Mouse (Mus musculus) neural tube, embryonic 14.5 days (tissue): ENCODE results near the gene Ece1. TPM values are rescaled to one million over a fixed set of nuclear protein-coding genes. Genes with fewer than 3 reads are reported as not detected.

Experiments used
- ATAC-seq: fragments of 200-750 bp; cut with Nextera tagmentation; 2 replicates; pipeline ENCODE4 v1.8.0; 2017; ENCODE audit warnings: low read depth, mild to moderate bottlenecking, moderate TSS enrichment, moderate library complexity
- H3K27ac ChIP-seq: fragments of 300-500 bp; sonication (generic); 2 replicates; pipeline ENCODE4 v1.5.1; 2014; ENCODE audit warnings: low read depth, mild to moderate bottlenecking, control low read depth, low read length, moderate library complexity, mixed read lengths
- H3K27me3 ChIP-seq: fragments of 300-500 bp; sonication (generic); 2 replicates; pipeline ENCODE4 v1.6.1; 2014; ENCODE audit warnings: low read length; ENCODE audit not compliant: control insufficient read depth, insufficient read depth
- H3K36me3 ChIP-seq: fragments of 300-500 bp; sonication (generic); 2 replicates; pipeline ENCODE4 v1.6.1; 2014; ENCODE audit warnings: low read length, mixed read lengths; ENCODE audit not compliant: control insufficient read depth, insufficient read depth
- H3K4me1 ChIP-seq: fragments of 300-500 bp; sonication (generic); 2 replicates; pipeline ENCODE4 v1.6.1; 2014; ENCODE audit warnings: low read length; ENCODE audit not compliant: control insufficient read depth, insufficient read depth
- H3K4me2 ChIP-seq: fragments of 300-500 bp; sonication (generic); 2 replicates; pipeline ENCODE4 v1.6.1; 2014; ENCODE audit warnings: mild to moderate bottlenecking, low read depth, low read length, control low read depth
- H3K4me3 ChIP-seq: fragments of 300-500 bp; sonication (generic); 2 replicates; pipeline ENCODE4 v1.5.1; 2014; ENCODE audit warnings: low read depth, low read length, control low read depth, mixed read lengths
- H3K9ac ChIP-seq: fragments of 300-500 bp; sonication (generic); replicated peaks from 2 replicates; pipeline ENCODE4 v1.6.1; 2014; ENCODE audit warnings: low read depth, mild to moderate bottlenecking, control low read depth, low read length, mixed read lengths
- H3K9me3 ChIP-seq: fragments of 300-500 bp; sonication (generic); 2 replicates; pipeline ENCODE4 v1.6.1; 2016; ENCODE audit warnings: low read length; ENCODE audit not compliant: control insufficient read depth
- WGBS: fragments of 180-500 bp; shearing (Covaris S2); extraction: QIAGEN DNeasy Blood & Tissue Kit; methylation state at CpG from one replicate; pipeline ENCODE4 v1.1.7; 2014; 5-methylcytosine and 5-hydroxymethylcytosine counted together
- polyA plus RNA-seq: library from polyadenylated mRNA; unstranded; fragments of >200 nt; fragmentation: Nextera tagmentation; extraction: Ambion mirVana; gene quantifications from 2 replicates; pipeline ENCODE4 v1.2.1, GENCODE M21; 2014

The Ece1 gene
- polyA plus RNA-seq, 1 experiment from 2014 or later: 24.9 TPM

DNA sequence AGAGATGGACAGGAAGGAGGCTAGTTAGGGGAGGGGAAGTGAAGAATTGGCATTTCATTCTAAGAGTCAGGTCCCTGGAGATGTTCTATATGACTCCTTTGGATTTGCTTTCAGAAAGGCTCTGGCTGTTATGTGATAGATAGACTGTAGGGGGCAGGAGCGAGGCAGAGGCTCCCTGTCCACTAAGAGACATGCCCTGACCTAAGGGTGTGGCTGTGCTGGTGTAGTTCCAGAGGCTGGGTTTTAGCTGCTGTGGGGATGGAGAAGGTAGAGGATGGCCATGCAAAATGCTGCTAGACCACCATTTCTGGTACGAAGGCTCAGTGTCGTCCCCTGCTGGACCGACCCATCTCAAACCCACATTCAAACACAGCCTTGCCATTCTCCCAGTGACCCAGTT lies 8.9 kb downstream of the Ece1 start:
- Histone ChIP-seq H3K4me1 (peaks cover 31% of the 10 kb centered on the region), H3K9me3 (no peaks in the 10 kb centered on the region), H3K27me3 (no peaks in the 10 kb centered on the region), H3K9ac (no peak overlapping the region), H3K36me3 (no peaks in the 10 kb centered on the region), H3K4me2 (no peak overlapping the region), H3K27ac (no peak overlapping the region), H3K4me3 (no peak overlapping the region)
- no peak for ATAC-seq
- 85% methylated on average over 4 of the region's 4 CpGs for WGBS

DNA sequence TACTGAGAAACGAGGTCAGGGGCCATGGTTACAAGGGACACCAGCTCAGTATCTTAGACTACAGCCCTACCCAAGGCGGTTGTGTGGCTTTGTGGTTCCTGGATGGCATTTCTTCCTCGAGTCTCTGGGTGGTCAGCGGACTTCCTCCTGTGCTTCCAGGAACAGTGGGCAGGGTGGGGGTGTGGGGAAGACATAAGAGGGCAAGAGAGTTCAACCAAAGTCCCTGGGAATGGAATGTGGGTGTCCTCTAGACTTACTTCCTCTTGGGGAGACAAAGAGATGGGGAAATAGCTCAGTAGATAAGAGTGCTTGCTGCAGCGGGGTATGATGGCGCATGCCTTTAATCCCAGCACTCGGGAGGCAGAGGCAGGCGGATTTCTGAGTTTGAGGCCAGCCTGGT lies 9.4 kb downstream of the Ece1 start:
- WGBS: 95% methylated on average over 8 of the region's 8 CpGs
- ATAC-seq: no peak
- H3K4me1 ChIP-seq: peaks cover 26% of the 10 kb centered on the region

DNA sequence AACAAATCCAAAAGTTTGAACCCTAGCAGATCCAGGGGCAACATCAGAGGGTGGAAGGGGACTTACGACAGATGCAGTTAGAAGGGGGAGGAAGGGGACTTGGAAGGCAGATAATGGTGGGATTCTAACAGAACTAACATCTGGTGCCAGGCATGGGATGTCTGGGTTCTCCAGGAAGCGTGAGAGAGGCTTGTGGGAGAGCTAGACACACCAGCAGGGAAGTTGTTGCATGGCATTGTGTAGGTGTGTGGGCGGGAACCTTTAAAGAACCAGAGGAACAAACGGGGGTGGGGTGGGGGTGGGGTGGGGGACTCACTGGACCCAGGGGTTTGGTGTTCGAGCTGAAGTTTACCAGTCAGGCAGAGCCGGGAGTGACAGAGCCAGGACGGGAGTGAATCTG lies 12.3 kb downstream of the Ece1 start:
- Histone ChIP-seq H3K9me3 (no peaks in the 10 kb centered on the region), H3K36me3 (no peaks in the 10 kb centered on the region), H3K4me3 (no peak overlapping the region), H3K27me3 (no peaks in the 10 kb centered on the region), H3K4me1 (peaks cover 19% of the 10 kb centered on the region), H3K27ac (no peak overlapping the region), H3K4me2 (no peak overlapping the region), H3K9ac (no peak overlapping the region)
- no peak for ATAC-seq
- WGBS: 10% methylated on average over 7 of the region's 7 CpGs

More for the DNA sequence above, 9.4 kb downstream of the Ece1 start:
- Histone ChIP-seq H3K9me3 (no peaks in the 10 kb centered on the region), H3K4me2 (no peak overlapping the region), H3K27ac (no peak overlapping the region), H3K27me3 (no peaks in the 10 kb centered on the region), H3K9ac (no peak overlapping the region), H3K4me3 (no peak overlapping the region), H3K36me3 (no peaks in the 10 kb centered on the region)

DNA sequence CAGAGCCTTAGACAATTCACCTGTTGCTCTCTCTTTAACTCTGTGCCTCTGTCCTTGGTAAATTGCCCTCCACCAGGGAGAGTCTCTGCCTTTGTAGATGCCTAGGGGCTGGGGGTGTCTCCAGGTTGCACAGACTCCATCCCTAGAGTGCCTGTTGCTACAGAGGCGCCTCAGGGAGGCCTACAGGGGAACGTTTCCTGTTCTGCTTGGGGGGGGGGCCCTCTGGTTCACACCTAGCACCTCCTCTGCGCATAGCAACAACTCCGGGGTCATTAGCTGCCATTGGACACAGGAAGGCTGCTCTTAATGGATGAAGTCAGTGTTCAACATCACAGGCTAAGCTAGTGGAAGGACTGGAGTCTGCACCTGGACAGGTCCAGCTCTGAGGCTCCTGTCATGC lies 12.8 kb downstream of the Ece1 start:
- H3K9me3 ChIP-seq: no peaks in the 10 kb centered on the region
- 44% methylated on average over 4 of the region's 4 CpGs for WGBS
- no peaks in the 10 kb centered on the region for H3K27me3 ChIP-seq
- no peak overlapping the region for H3K4me3 ChIP-seq
- H3K27ac ChIP-seq: no peak overlapping the region
- ATAC-seq: no peak
- peaks cover 19% of the 10 kb centered on the region for H3K4me1 ChIP-seq
- no peak overlapping the region for H3K4me2 ChIP-seq
- H3K9ac ChIP-seq: no peak overlapping the region
- H3K36me3 ChIP-seq: no peaks in the 10 kb centered on the region

DNA sequence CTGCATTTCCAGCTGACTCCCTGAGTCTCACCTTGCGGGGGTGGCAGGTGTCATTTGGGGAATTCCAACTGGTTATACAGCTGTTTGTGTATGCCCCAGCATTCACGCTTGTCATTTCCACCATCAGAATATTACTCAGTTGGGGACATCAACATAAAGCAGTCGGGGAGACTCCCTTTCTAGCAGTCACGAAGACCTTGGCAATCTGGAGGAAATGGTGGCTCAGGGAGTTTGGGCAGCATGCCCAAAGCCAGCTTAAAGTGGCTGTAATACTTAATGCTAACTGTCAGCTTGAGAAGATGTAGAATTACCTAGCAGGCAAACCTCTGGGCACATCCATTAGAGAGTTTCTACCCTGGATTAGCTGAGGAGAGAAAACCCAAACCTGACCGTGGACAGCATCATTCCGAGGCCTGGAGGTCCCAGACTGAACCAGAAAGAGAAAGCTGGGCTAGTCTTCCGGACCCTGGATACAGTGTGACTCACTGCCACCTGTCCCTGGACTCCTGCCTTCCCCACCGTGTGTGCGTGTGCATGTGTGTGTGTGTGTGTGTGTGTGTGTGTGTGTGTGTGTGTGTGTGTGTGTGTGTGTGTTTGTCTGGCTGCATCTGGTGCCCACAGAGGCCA lies 13.5 kb downstream of the Ece1 start:
- peaks cover 19% of the 10 kb centered on the region for H3K4me1 ChIP-seq
- no peak for ATAC-seq
- H3K9ac ChIP-seq: no peak overlapping the region
- H3K9me3 ChIP-seq: no peaks in the 10 kb centered on the region
- H3K27me3 ChIP-seq: no peaks in the 10 kb centered on the region
- H3K4me2 ChIP-seq: no peak overlapping the region
- H3K27ac ChIP-seq: no peak overlapping the region
- H3K36me3 ChIP-seq: no peaks in the 10 kb centered on the region
- H3K4me3 ChIP-seq: no peak overlapping the region
- WGBS: 66% methylated on average over 9 of the region's 9 CpGs

DNA sequence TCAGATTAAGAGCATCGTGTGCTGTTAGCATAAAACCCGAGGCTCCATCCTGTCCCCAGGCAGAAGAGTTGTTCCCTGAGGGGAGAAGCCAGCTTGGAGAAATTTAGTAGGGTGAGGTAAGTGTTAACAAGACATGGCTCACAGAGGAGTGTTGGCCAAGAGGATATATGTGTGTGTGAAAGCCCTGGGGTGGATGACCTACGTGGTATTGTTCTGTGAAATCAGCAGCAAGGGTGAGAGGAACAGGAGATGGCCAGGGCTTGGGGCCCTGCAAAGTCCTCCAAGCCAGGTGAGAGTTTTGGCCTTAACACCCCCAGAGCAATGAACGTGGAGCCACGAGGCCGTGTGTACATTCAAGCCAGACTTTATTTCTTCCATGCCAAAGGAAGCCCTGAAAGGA lies 14.8 kb downstream of the Ece1 start:
- H3K36me3 ChIP-seq: no peaks in the 10 kb centered on the region
- H3K4me2 ChIP-seq: no peak overlapping the region
- H3K4me3 ChIP-seq: no peak overlapping the region
- H3K27ac ChIP-seq: no peak overlapping the region
- H3K9ac ChIP-seq: no peak overlapping the region
- H3K4me1 ChIP-seq: peaks cover 19% of the 10 kb centered on the region
- ATAC-seq: no peak
- WGBS: 42% methylated on average over 6 of the region's 6 CpGs
- no peaks in the 10 kb centered on the region for H3K27me3 ChIP-seq
- no peaks in the 10 kb centered on the region for H3K9me3 ChIP-seq

DNA sequence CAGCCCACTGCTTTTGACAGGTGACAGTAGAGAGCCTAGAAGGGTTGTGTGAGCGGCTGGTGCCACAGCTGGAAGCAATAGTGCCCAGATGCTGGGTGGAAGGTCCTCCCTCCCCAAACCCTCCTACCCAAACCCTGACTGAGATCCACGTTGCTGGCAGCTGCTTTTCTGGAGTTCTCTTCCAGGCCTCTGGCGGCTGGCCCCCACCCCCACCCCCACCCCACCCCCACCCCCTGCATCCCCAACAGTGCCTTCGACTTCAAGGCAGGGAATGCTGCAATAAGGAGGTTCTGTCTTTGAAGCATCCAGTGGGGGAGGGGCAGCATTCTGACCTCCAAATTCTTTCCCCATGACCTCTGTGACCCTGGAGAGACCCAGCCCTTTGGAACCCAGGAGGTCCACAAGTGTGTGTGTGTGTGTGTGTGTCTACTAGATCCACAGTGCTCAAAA lies 15.4 kb downstream of the Ece1 start:
- peaks cover 19% of the 10 kb centered on the region for H3K4me1 ChIP-seq
- no peaks in the 10 kb centered on the region for H3K27me3 ChIP-seq
- WGBS: 8% methylated on average over 3 of the region's 4 CpGs
- no peak overlapping the region for H3K4me3 ChIP-seq
- H3K4me2 ChIP-seq: no peak overlapping the region
- no peak for ATAC-seq
- H3K27ac ChIP-seq: no peak overlapping the region; the same call in 1 of the 2 replicates
- H3K36me3 ChIP-seq: no peaks in the 10 kb centered on the region
- H3K9ac ChIP-seq: no peak overlapping the region
- no peaks in the 10 kb centered on the region for H3K9me3 ChIP-seq

DNA sequence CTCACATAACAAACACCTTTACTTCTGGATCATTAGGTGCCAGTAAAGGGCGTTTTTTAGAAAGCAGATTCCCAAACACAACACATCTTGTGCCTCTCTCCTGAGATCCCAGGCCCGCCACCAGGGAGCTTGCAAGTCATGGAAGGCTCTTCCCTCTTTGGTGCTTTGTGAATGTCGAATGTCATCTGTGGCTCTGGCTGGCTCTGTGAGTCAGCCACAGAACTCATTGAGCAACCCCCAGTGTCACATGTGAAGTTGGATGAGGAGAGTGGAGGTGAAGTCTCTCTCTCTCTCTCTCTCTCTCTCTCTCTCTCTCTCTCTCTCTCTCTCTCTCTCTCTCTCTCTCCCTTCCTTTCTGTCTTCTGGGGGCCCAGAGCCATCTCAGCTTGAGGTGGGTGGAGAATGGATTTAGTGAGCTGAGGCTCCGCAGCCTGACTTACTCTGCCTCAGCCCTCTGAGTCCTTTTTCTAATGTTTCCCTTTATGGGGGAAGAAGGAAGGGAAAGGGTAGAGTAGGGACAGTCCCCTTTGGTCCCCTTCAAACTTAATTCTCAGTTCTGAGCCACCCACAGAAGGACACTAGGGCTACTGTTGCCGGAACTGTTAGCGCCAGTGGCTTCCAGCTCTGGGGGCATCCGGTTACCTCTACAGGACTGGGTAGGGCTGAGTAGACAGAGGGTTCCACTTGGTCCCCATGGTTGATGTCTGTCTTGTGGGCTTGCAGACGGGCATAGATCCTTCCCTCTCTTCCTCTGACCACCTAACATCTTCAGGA lies 17.5 kb downstream of the Ece1 start:
- Histone ChIP-seq H3K4me3 (no peak overlapping the region), H3K36me3 (no peaks in the 10 kb centered on the region), H3K4me1 (peaks cover 19% of the 10 kb centered on the region), H3K9me3 (no peaks in the 10 kb centered on the region), H3K27ac (no peak overlapping the region), H3K9ac (no peak overlapping the region), H3K27me3 (no peaks in the 10 kb centered on the region), H3K4me2 (no peak overlapping the region)
- WGBS: 76% methylated on average over 8 of the region's 8 CpGs
- no peak for ATAC-seq

DNA sequence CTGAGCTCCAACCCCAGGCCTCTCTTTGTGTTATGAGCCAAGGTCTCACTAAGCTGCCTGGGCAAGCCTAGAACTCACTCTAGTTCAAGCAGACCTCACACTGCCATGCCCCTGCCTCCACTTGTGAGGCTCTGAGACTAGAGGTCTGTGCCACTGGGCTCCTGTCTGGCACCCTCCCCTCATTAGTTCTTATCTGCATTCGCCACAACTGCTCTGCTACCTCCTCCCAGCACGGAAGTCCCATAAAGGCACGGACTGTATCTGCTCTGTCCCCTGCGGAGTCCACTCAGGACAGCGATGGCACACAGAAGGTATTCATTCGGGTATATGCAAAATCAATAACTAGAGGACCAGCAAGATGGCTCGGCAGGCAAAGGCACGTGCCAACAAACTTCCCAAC lies 19.4 kb downstream of the Ece1 start:
- no peak overlapping the region for H3K9ac ChIP-seq
- H3K27me3 ChIP-seq: no peaks in the 10 kb centered on the region
- peaks cover 8% of the 10 kb centered on the region for H3K4me1 ChIP-seq
- ATAC-seq: no peak
- no peak overlapping the region for H3K27ac ChIP-seq
- no peak overlapping the region for H3K4me2 ChIP-seq
- H3K4me3 ChIP-seq: no peak overlapping the region
- H3K9me3 ChIP-seq: no peaks in the 10 kb centered on the region
- 74% methylated on average over 8 of the region's 8 CpGs for WGBS
- H3K36me3 ChIP-seq: no peaks in the 10 kb centered on the region
